Mouse (Mus musculus): ENCODE measurements around the gene Fam171a2. TPM values are rescaled to one million over a fixed set of nuclear protein-coding genes. Genes with fewer than 3 reads are reported as not detected.

Gene Fam171a2
- total RNA-seq (2021): 10 to 100 TPM; 12.3 to 15.3 TPM
- long read RNA-seq, experiment 1, transcript Fam171a2-201 (8 exons, 3,118 nt): major isoform, 9 of 18 reads
- long read RNA-seq, experiment 1, partial matches to known transcripts: 4 of 18 reads
- long read RNA-seq, experiment 1, other reads (novel, unspliced or antisense): 5 of 18 reads
- long read RNA-seq, experiment 2, partial matches to known transcripts: 1 of 2 reads
- long read RNA-seq, experiment 2, other reads (novel, unspliced or antisense): 1 of 2 reads

- DNase-seq: peak; percentile 91
Observed at GRCm38 (mm10) chr11:102447497-102447896, at the start of gene Fam171a2. TSS of gene Fam171a2 (minus strand) at chr11:102447682.

GRCm38 (mm10) chr11:102496732-102497131, 49.2 kb upstream of the Fam171a2 start:
- no peak for DNase-seq

- DNase-seq: no peak
Observed at GRCm38 (mm10) chr11:102496206-102496605, 48.7 kb upstream of the Fam171a2 start.

GRCm38 (mm10) chr11:102495742-102496141, 48.3 kb upstream of the Fam171a2 start:
- no peak for DNase-seq

- no peak for DNase-seq
Observed at GRCm38 (mm10) chr11:102495114-102495513, 47.6 kb upstream of the Fam171a2 start.

GRCm38 (mm10) chr11:102494063-102494650, 46.7 kb upstream of the Fam171a2 start:
- DNase-seq: no peak

GRCm38 (mm10) chr11:102493241-102493640, 45.8 kb upstream of the Fam171a2 start:
- no peak for DNase-seq

- DNase-seq: no peak
Observed at GRCm38 (mm10) chr11:102487901-102488300, 40.4 kb upstream of the Fam171a2 start.

- peak; percentile 60 for DNase-seq
Observed at GRCm38 (mm10) chr11:102486733-102487386, 39.4 kb upstream of the Fam171a2 start.

- no peak for DNase-seq
Observed at GRCm38 (mm10) chr11:102481779-102482178, 34.3 kb upstream of the Fam171a2 start.

- DNase-seq: no peak
Observed at GRCm38 (mm10) chr11:102480897-102481296, 33.4 kb upstream of the Fam171a2 start.

- DNase-seq: no peak
Observed at GRCm38 (mm10) chr11:102480111-102480510, 32.6 kb upstream of the Fam171a2 start.

- no peak for DNase-seq
Observed at GRCm38 (mm10) chr11:102479581-102479980, 32.1 kb upstream of the Fam171a2 start.

- DNase-seq: no peak
Observed at GRCm38 (mm10) chr11:102478671-102479070, 31.2 kb upstream of the Fam171a2 start.

GRCm38 (mm10) chr11:102475027-102475426, 27.5 kb upstream of the Fam171a2 start:
- no peak for DNase-seq

GRCm38 (mm10) chr11:102469648-102470357, 22.3 kb upstream of the Fam171a2 start, which contains the start of gene Itga2b:
TSS of gene Itga2b (minus strand) at chr11:102470122.
- no peak for DNase-seq

- DNase-seq: peak; percentile 99
Observed at GRCm38 (mm10) chr11:102467041-102467631, 19.7 kb upstream of the Fam171a2 start.

GRCm38 (mm10) chr11:102465713-102466436, 18.4 kb upstream of the Fam171a2 start:
- DNase-seq: peak; percentile 74

GRCm38 (mm10) chr11:102464901-102465300, 17.4 kb upstream of the Fam171a2 start:
- no peak for DNase-seq

- no peak for DNase-seq
Observed at GRCm38 (mm10) chr11:102461764-102462163, 14.3 kb upstream of the Fam171a2 start.

- DNase-seq: no peak
Observed at GRCm38 (mm10) chr11:102460541-102460940, 13.1 kb upstream of the Fam171a2 start.
